Mouse (Mus musculus) testis, adult 2 months (tissue): ENCODE results near the gene Srxn1. TPM values are rescaled to one million over a fixed set of nuclear protein-coding genes. Genes with fewer than 3 reads are reported as not detected.

ENCODE experiments used
- H3K27ac ChIP-seq: fragments of 200-500 bp; 2 replicates; pipeline ENCODE4 v1.5.1; 2012; ENCODE audit warnings: low read depth, low read length; ENCODE audit not compliant: control insufficient read depth, insufficient read depth
- H3K27me3 ChIP-seq: fragments of 200-500 bp; 2 replicates; pipeline ENCODE4 v1.6.1; 2012; ENCODE audit warnings: mild to moderate bottlenecking, low read length, moderate library complexity; ENCODE audit not compliant: control insufficient read depth, insufficient read depth
- H3K36me3 ChIP-seq: fragments of 200-500 bp; 2 replicates; pipeline ENCODE4 v1.6.1; 2012; ENCODE audit warnings: mild to moderate bottlenecking, low read length; ENCODE audit not compliant: control insufficient read depth, insufficient read depth
- H3K4me1 ChIP-seq: fragments of 200-500 bp; 2 replicates; pipeline ENCODE4 v1.6.1; 2012; ENCODE audit warnings: low read length; ENCODE audit not compliant: control insufficient read depth, insufficient read depth
- H3K4me3 ChIP-seq: fragments of 200-500 bp; 2 replicates; pipeline ENCODE4 v1.5.1; 2012; ENCODE audit warnings: low read depth, mild to moderate bottlenecking, low read length, moderate library complexity, mixed read lengths; ENCODE audit not compliant: control insufficient read depth
- CTCF ChIP-seq: fragments of 200-500 bp; IDR thresholded peaks from 2 replicates; pipeline ENCODE4 v1.5.1; 2012; ENCODE audit warnings: low read depth, mild to moderate bottlenecking, inconsistent platforms, low read length, moderate library complexity; ENCODE audit not compliant: control insufficient read depth, insufficient read depth, insufficient replicate concordance
- POLR2A ChIP-seq: fragments of 200-500 bp; IDR thresholded peaks from 2 replicates; pipeline ENCODE4 v1.6.1; 2012; ENCODE audit warnings: low read depth, mild to moderate bottlenecking, inconsistent platforms, low read length, moderate library complexity; ENCODE audit not compliant: control insufficient read depth
- polyA plus RNA-seq: library from polyadenylated mRNA; depleted of rRNA; stranded (reverse); fragments of >200 nt; gene quantifications from 2 replicates; pipeline ENCODE4 v1.2.3, GENCODE M21; 2012

Gene Srxn1
- polyA plus RNA-seq, 1 experiment = 131 TPM

DNA sequence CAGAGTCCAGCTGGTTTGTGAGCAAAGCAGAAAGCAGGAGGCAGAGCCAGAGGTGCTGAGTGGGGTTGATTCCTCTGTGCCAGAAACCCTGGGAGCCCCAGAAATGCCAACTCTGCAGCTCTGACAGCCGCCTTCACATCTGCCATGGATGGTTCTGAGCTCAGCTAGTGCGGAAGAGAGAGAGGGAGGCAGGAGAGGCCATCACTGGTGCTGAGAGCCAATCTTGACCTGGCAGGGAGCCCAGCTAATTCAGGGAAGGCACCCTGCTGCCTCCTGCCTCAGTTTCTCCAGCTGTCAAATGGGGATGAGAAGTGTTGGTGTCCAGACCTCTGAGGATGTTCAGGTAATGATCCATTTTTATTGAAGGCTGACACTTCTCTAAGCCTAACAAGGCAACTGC is 30.8 kb upstream of the Srxn1 start:
- H3K27ac ChIP-seq = no peak overlapping the region
- H3K4me3 ChIP-seq = no peak overlapping the region
- peaks cover 3% of the 10 kb centered on the region for H3K4me1 ChIP-seq
- TF ChIP-seq CTCF (no peak), POLR2A (no peak)
- no peaks in the 10 kb centered on the region for H3K36me3 ChIP-seq
- H3K27me3 ChIP-seq = no peaks in the 10 kb centered on the region

DNA sequence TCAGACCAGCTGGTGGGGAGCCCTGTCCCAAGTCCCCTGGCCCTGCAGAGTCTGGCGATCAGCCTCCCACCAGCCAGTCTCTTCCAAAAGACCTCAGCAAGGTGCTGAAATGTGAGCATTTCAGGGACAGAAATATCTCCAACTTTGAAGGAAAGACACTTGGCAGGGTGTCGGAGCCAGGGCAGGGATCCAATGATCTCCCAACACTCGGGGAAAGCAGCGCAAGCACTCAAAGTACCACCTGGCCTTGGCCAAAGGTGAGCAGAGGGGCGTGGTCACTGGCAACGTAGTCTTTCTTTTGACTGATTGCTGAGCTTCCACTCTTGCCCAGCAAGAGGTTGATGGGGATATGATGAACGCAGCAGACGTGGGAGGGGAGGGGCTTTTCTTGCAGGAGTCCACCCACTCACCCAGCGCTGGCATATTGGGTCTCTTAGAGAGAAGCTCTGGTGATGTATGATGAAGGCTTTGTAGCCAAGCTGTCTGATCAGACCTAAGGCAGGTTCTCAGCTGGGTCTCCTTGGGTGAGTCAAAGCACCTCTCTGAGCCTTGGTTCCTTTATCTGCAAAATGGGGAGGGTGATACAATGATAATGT is 29.9 kb upstream of the Srxn1 start:
- peaks cover 5% of the 10 kb centered on the region for H3K4me1 ChIP-seq
- no peak overlapping the region for H3K4me3 ChIP-seq
- H3K36me3 ChIP-seq = no peaks in the 10 kb centered on the region
- H3K27ac ChIP-seq = no peak overlapping the region
- no peak for TF ChIP-seq CTCF
- TF ChIP-seq POLR2A = no peak
- no peaks in the 10 kb centered on the region for H3K27me3 ChIP-seq

- H3K27ac ChIP-seq = no peak overlapping the region
- H3K27me3 ChIP-seq = no peaks in the 10 kb centered on the region
- no peak overlapping the region for H3K4me3 ChIP-seq
- no peaks in the 10 kb centered on the region for H3K36me3 ChIP-seq
- H3K4me1 ChIP-seq = peaks cover 14% of the 10 kb centered on the region
- no peak for TF ChIP-seq POLR2A
- TF ChIP-seq CTCF = no peak
Observed at GRCm38 (mm10) chr2:152077337-152077736, 28.0 kb upstream of the Srxn1 start.

GRCm38 (mm10) chr2:152080685-152081541 is 24.4 kb upstream of the Srxn1 start, which contains the start of gene Scrt2:
Gene Scrt2 (plus strand): TSS chr2:152081529.
- H3K36me3 ChIP-seq = no peaks in the 10 kb centered on the region
- H3K27ac ChIP-seq = no peak within 1 kb of the TSS
- no peaks in the 10 kb centered on the region for H3K27me3 ChIP-seq
- H3K4me1 ChIP-seq = peaks cover 15% of the 10 kb centered on the region
- no peak for TF ChIP-seq POLR2A
- TF ChIP-seq CTCF = no peak
- H3K4me3 ChIP-seq = peak within 1 kb of the TSS; percentile 59

- Histone ChIP-seq H3K27ac (no peak overlapping the region), H3K36me3 (no peaks in the 10 kb centered on the region), H3K4me1 (peaks cover 12% of the 10 kb centered on the region), H3K27me3 (no peaks in the 10 kb centered on the region), H3K4me3 (peak overlapping the region; percentile 59)
- no peak for TF ChIP-seq CTCF
Observed at GRCm38 (mm10) chr2:152081641-152082448, 23.5 kb upstream of the Srxn1 start.

- TF ChIP-seq POLR2A (no peak), CTCF (no peak)
- Histone ChIP-seq H3K27me3 (no peaks in the 10 kb centered on the region), H3K4me1 (peaks cover 12% of the 10 kb centered on the region), H3K36me3 (no peaks in the 10 kb centered on the region), H3K27ac (no peak overlapping the region), H3K4me3 (no peak overlapping the region)
Observed at GRCm38 (mm10) chr2:152082456-152083285, 22.6 kb upstream of the Srxn1 start.

- no peaks in the 10 kb centered on the region for H3K36me3 ChIP-seq
- no peak overlapping the region for H3K4me3 ChIP-seq
- peaks cover 12% of the 10 kb centered on the region for H3K4me1 ChIP-seq
- H3K27ac ChIP-seq = no peak overlapping the region
- TF ChIP-seq POLR2A = no peak
- no peak for TF ChIP-seq CTCF
- no peaks in the 10 kb centered on the region for H3K27me3 ChIP-seq
Observed at GRCm38 (mm10) chr2:152083411-152083810, 21.9 kb upstream of the Srxn1 start.
